Mouse (Mus musculus): ENCODE results near the gene Fgf10.

GRCm38 (mm10) chr13:118759021-118759420 lies 89.4 kb downstream of the Fgf10 start:
- TF ChIP-seq MXI1 (IDR thresholded peaks at IDR 0.05; ENCODE audit: low read depth, low read length) = no peak
- TF ChIP-seq ZMIZ1 (IDR thresholded peaks at IDR 0.05; ENCODE audit: low read depth, low read length) = no peak

All from CH12.LX (cell line).